Mouse (Mus musculus): ENCODE results near the gene Lin52.

DNA sequence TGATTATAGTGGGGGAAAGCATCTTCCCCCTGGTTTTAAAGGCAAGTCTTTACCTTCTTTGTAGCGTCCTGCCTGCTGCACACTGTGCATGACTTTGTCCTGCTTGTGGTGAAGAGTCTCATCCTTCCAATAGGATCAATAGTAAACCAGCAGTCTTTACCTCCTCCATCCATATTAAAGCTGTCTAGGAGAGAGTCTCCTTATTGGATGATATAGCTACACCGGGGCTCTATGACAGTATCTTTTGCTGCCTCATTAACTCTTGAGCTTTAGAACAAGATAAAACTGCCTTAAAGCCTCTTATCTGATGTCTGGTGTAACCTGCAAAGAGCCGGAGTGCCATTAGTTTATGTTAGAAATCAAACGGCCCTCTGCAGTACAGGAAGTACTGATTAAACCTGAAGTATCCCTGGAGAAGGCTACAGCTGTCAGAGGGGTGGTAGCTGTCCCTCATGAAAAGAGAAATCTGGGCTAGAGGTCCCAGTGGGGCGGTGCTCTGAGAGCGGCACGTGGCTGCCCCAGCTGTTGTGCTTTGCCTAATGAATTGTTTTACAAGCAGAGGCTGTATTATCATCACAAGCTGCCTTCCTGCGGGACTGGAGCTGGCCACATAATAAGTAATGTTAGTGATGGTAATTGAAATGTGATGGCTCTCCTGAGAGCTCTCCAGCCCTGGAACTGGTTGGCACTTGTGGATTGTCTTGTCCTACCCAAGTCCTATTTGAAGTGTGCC is 36.3 kb downstream of the Lin52 start:
- TF ChIP-seq CTCF (conservative IDR thresholded peaks at IDR 0.05; ENCODE audit: insufficient read depth, insufficient read length, low read depth, low read length) = no peak
- no peak for TF ChIP-seq POLR2A (IDR thresholded peaks at IDR 0.05; ENCODE audit: low read depth, low read length)
